Mouse (Mus musculus) kidney, postnatal 25 days (tissue): ENCODE measurements around the gene Nlrc3.
"Not testable (repeated sequence)": the region's sequence is repeated elsewhere in the genome, so short reads cannot be mapped to it uniquely, and the experiment has no call there.

Experiments
- DNase-seq, 2 experiments: peaks; one replicate each; pipeline ENCODE4 v3.0.0; 2021; ENCODE audit warnings: mixed read lengths in 2 of 2

Nlrc3 gene

GRCm38 (mm10) chr16:3976251-3976671, at the start of gene Nlrc3:
Gene Nlrc3, minus strand, starts transcription at chr16:3976632.
- DNase-seq, result peak; percentile 27 to 64

- no peak for DNase-seq
These were observed 46.3 kb upstream of the Nlrc3 start for GRCm38 (mm10) chr16:4022719-4023118.

- DNase-seq, result peak in 1 of 2 experiments; percentile 46
These were observed 44.8 kb upstream of the Nlrc3 start for GRCm38 (mm10) chr16:4021241-4021640.

GRCm38 (mm10) chr16:4017466-4017865, 41.0 kb upstream of the Nlrc3 start:
- DNase-seq, result not testable (repeated sequence)

- not testable (repeated sequence) for DNase-seq
These were observed 40.4 kb upstream of the Nlrc3 start for GRCm38 (mm10) chr16:4016786-4017185.

- no peak for DNase-seq
These were observed 37.7 kb upstream of the Nlrc3 start for GRCm38 (mm10) chr16:4014040-4014668.

GRCm38 (mm10) chr16:4012882-4013570, 36.6 kb upstream of the Nlrc3 start:
- DNase-seq, result no peak

- peak; percentile 95 to 97 for DNase-seq
These were observed 27.3 kb upstream of the Nlrc3 start, which contains the start of gene Slx4 for GRCm38 (mm10) chr16:4003489-4004398. Gene Slx4, minus strand, starts transcription at chr16:4003770.

- DNase-seq, result no peak
These were observed 12.0 kb upstream of the Nlrc3 start for GRCm38 (mm10) chr16:3988410-3988809.

GRCm38 (mm10) chr16:3983146-3983700, 6.8 kb upstream of the Nlrc3 start:
- no peak for DNase-seq

GRCm38 (mm10) chr16:3982173-3982572, 5.7 kb upstream of the Nlrc3 start:
- no peak for DNase-seq

GRCm38 (mm10) chr16:3976712-3977111, 280 bp upstream of the Nlrc3 start:
- DNase-seq, result no peak

GRCm38 (mm10) chr16:3975658-3976057, 774 bp downstream of the Nlrc3 start:
- no peak for DNase-seq

GRCm38 (mm10) chr16:3974456-3974855, 2.0 kb downstream of the Nlrc3 start:
- DNase-seq, result not testable (repeated sequence)

GRCm38 (mm10) chr16:3965534-3965933, 10.9 kb downstream of the Nlrc3 start:
- no peak for DNase-seq

GRCm38 (mm10) chr16:3964990-3965389, 11.4 kb downstream of the Nlrc3 start:
- DNase-seq, result peak in 1 of 2 experiments; percentile 17

GRCm38 (mm10) chr16:3959261-3959660, 17.2 kb downstream of the Nlrc3 start:
- DNase-seq, result no peak

- DNase-seq, result no peak
These were observed 20.1 kb downstream of the Nlrc3 start for GRCm38 (mm10) chr16:3956369-3956768.

GRCm38 (mm10) chr16:3951141-3951540, 25.3 kb downstream of the Nlrc3 start:
- DNase-seq, result no peak

- no peak for DNase-seq
These were observed 41.7 kb downstream of the Nlrc3 start for GRCm38 (mm10) chr16:3934701-3935100.

GRCm38 (mm10) chr16:3934091-3934490, 42.3 kb downstream of the Nlrc3 start:
- DNase-seq, result peak in 1 of 2 experiments; percentile 7

GRCm38 (mm10) chr16:3933536-3933935, 42.9 kb downstream of the Nlrc3 start:
- DNase-seq, result no peak

GRCm38 (mm10) chr16:3929151-3929550, 47.3 kb downstream of the Nlrc3 start:
- no peak for DNase-seq
